ENCODE assay signal across 8 mouse cellular contexts in the genomic region with DNA sequence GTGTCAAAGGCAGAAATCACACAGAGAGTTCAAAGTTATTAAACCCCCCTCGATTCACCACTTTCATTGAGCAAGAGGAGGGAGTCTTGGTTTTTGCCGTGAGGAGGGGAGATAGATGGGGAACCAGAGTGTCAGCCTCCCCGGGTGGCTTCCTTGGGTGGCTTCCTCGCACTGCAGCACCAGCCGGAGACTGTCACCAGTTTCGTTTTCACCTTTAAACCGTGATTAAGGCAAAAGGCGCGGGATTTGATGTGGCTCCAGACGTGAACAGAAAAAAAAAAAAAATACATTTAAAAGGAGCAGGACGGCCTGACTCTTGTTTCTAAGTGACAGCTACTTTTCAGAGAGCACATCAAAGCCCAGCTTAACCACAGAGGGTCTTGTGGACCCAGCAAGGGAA. TPM values are rescaled to one million over a fixed set of nuclear protein-coding genes. Genes with fewer than 3 reads are reported as not detected.
DNase-seq lines count a peak whose midpoint lies in the region; ATAC-seq and TF ChIP-seq lines count a peak whose summit lies in the region.

No protein-coding gene starts in this region.

- 0 out of 2 replicates have a peak, but pooled peaks have one; percentile 30 for ATAC-seq in forebrain, embryonic 11.5 days (replicated peaks; ENCODE audit: low FRiP score)
- peak; percentile 36; the same call in 1 of the 2 replicates for ATAC-seq in intestine, embryonic 15.5 days
- ATAC-seq in lung, embryonic 16.5 days (ENCODE audit: low read depth): peak; percentile 42; the same call in 1 of the 2 replicates

- peak overlapping the region; percentile 81 for H3K27ac ChIP-seq in heart, adult 2 months
- no peak overlapping the region for H3K27ac ChIP-seq in forebrain, embryonic 11.5 days (ENCODE audit: low read depth, low read length)
- no peak overlapping the region for H3K27ac ChIP-seq in intestine, embryonic 15.5 days
- H3K27ac ChIP-seq in lung, embryonic 16.5 days (ENCODE audit: low read length): peak overlapping the region; percentile 84
- H3K27ac ChIP-seq in olfactory bulb, adult 2 months (ENCODE audit: insufficient read depth, low read depth, low read length): no peak overlapping the region

- H3K4me3 ChIP-seq in heart, adult 2 months: peak overlapping the region; percentile 40
- H3K4me3 ChIP-seq in forebrain, embryonic 11.5 days (ENCODE audit: low read depth, low read length): no peak overlapping the region; the same call in 1 of the 2 replicates
- H3K4me3 ChIP-seq in intestine, embryonic 15.5 days (replicated peaks): peak overlapping the region; percentile 23
- H3K4me3 ChIP-seq in lung, embryonic 16.5 days (ENCODE audit: low read length): peak overlapping the region; percentile 34
- 0 out of 2 replicates have a peak overlapping the region, but pooled peaks have one; percentile 19 for H3K4me3 ChIP-seq in olfactory bulb, adult 2 months (ENCODE audit: insufficient read depth, low read depth, low read length)

- H3K27me3 ChIP-seq in heart, adult 2 months (ENCODE audit: control insufficient read depth, insufficient read depth, low read length): no peaks in the 10 kb centered on the region
- H3K27me3 ChIP-seq in forebrain, embryonic 11.5 days (ENCODE audit: control insufficient read depth, insufficient read depth, low read length): no peaks in the 10 kb centered on the region
- no peaks in the 10 kb centered on the region for H3K27me3 ChIP-seq in intestine, embryonic 15.5 days (replicated peaks)
- H3K27me3 ChIP-seq in lung, embryonic 16.5 days (ENCODE audit: control insufficient read depth, insufficient read depth, low read depth, low read length): no peaks in the 10 kb centered on the region

- H3K9me3 ChIP-seq in forebrain, embryonic 11.5 days (ENCODE audit: control insufficient read depth, low read length): no peaks in the 10 kb centered on the region
- no peaks in the 10 kb centered on the region for H3K9me3 ChIP-seq in intestine, embryonic 15.5 days
- H3K9me3 ChIP-seq in lung, embryonic 16.5 days (ENCODE audit: control insufficient read depth, low read length): no peaks in the 10 kb centered on the region

- TF ChIP-seq POLR2A in heart, adult 2 months (IDR thresholded peaks at IDR 0.05; ENCODE audit: insufficient read depth, low read depth, low read length): peak; percentile 71
- TF ChIP-seq POLR2A in olfactory bulb, adult 2 months (IDR thresholded peaks at IDR 0.05; ENCODE audit: insufficient read depth, low read depth, low read length): no peak

- H3K36me3 ChIP-seq in heart, adult 2 months (ENCODE audit: control insufficient read depth, insufficient read depth, low read length): no peaks in the 10 kb centered on the region; the same call in 1 of the 2 replicates
- no peaks in the 10 kb centered on the region; the same call in 1 of the 2 replicates for H3K36me3 ChIP-seq in forebrain, embryonic 11.5 days (ENCODE audit: control insufficient read depth, insufficient read depth, low read length)
- H3K36me3 ChIP-seq in intestine, embryonic 15.5 days: no peaks in the 10 kb centered on the region
- no peaks in the 10 kb centered on the region for H3K36me3 ChIP-seq in lung, embryonic 16.5 days (ENCODE audit: control insufficient read depth, insufficient read depth, low read length)

- peak; percentile 39 to 43 for DNase-seq in heart, adult 2 months
- no peak for DNase-seq in heart, adult 8-10 months (ENCODE audit: low spot score)
- no peak for DNase-seq in forebrain, embryonic 11.5 days (ENCODE audit: low spot score)
- no peak for DNase-seq in layer of hippocampus, adult 11-12 months (ENCODE audit: low spot score)
- DNase-seq in left cerebral cortex, adult 8-10 months (ENCODE audit: low spot score in 2 of 2): no peak

- WGBS in heart, adult 2 months: 15% methylated on average over 11 of the region's 11 CpGs
- WGBS in forebrain, embryonic 11.5 days: 3% methylated on average over 11 of the region's 11 CpGs
- 13% methylated on average over 11 of the region's 11 CpGs for WGBS in intestine, embryonic 15.5 days
- WGBS in lung, embryonic 16.5 days: 7% methylated on average over 11 of the region's 11 CpGs
- 58% methylated on average over 11 of the region's 11 CpGs for WGBS in olfactory bulb, adult 2 months

- intact Hi-C loops in heart, adult 2 months (cut with DNase I): loop anchor here (1.0 to 5.0 kb wide), 2 partner anchors 23 to 128 kb away; no protein-coding TSS in a partner anchor

- no peak for TF ChIP-seq EP300 in heart, adult 2 months (IDR thresholded peaks at IDR 0.05; ENCODE audit: insufficient read depth, low read depth, low read length)

- H3K4me1 ChIP-seq in heart, adult 2 months (ENCODE audit: control insufficient read depth, insufficient read depth, low read length): peaks cover 3% of the 10 kb centered on the region
- H3K4me1 ChIP-seq in forebrain, embryonic 11.5 days (replicated peaks; ENCODE audit: control insufficient read depth, insufficient read depth, low read length): peaks cover 3% of the 10 kb centered on the region; the same call in 1 of the 2 replicates
- no peaks in the 10 kb centered on the region for H3K4me1 ChIP-seq in intestine, embryonic 15.5 days (replicated peaks)
- H3K4me1 ChIP-seq in lung, embryonic 16.5 days (replicated peaks; ENCODE audit: control insufficient read depth, insufficient read depth, low read length): peaks cover 12% of the 10 kb centered on the region
- H3K4me1 ChIP-seq in olfactory bulb, adult 2 months (ENCODE audit: control insufficient read depth, insufficient read depth, low read length): peaks cover 5% of the 10 kb centered on the region

- peak overlapping the region; percentile 46 for H3K9ac ChIP-seq in heart, adult 2 months (ENCODE audit: low read depth, low read length)
- H3K9ac ChIP-seq in forebrain, embryonic 11.5 days (ENCODE audit: low read length): peak overlapping the region; percentile 45; the same call in 1 of the 2 replicates
- H3K9ac ChIP-seq in intestine, embryonic 15.5 days: peak overlapping the region; percentile 36; the same call in 1 of the 2 replicates
- peak overlapping the region; percentile 61 for H3K9ac ChIP-seq in lung, embryonic 16.5 days (ENCODE audit: low read length)

- peak overlapping the region; percentile 52 for H3K4me2 ChIP-seq in forebrain, embryonic 11.5 days (ENCODE audit: low read depth, low read length, severe bottlenecking)
- peak overlapping the region; percentile 58 for H3K4me2 ChIP-seq in intestine, embryonic 15.5 days (replicated peaks)
- peak overlapping the region; percentile 56 for H3K4me2 ChIP-seq in lung, embryonic 16.5 days (ENCODE audit: low read depth, low read length)

- TF ChIP-seq CTCF in heart, adult 2 months (IDR thresholded peaks at IDR 0.05): no peak
- TF ChIP-seq CTCF in olfactory bulb, adult 2 months (IDR thresholded peaks at IDR 0.05; ENCODE audit: insufficient read depth, low read depth, low read length): no peak

- H3K79me2 ChIP-seq in heart, adult 2 months (replicated peaks; ENCODE audit: control insufficient read depth, insufficient read depth, low read length): no peaks in the 10 kb centered on the region

RNA-seq across cellular contexts. Expression of gene Dusp6, which starts 58.5 kb away (rescaled TPM):
- 10 to 100 TPM; 15.8 to 21.4 TPM for total RNA-seq in heart, adult 2 months (2021)
- 24.8 and 25.6 TPM in 2 replicates for polyA plus RNA-seq in heart, adult 2 months (2012; rRNA removed)
- total RNA-seq in heart, adult 8-10 months (2022): 10 to 100 TPM; 12.9 to 18.7 (median 15.2) TPM
- 57.7 and 63.1 TPM in 2 replicates for polyA plus RNA-seq in forebrain, embryonic 11.5 days (2014; fragmentation: Nextera tagmentation; extraction: Ambion mirVana)
- 33.5 and 38.1 TPM in 2 replicates for polyA plus RNA-seq in intestine, embryonic 15.5 days (2015; fragmentation: Nextera tagmentation; extraction: Ambion mirVana)
- 79.3 and 80.3 TPM in 2 replicates for polyA plus RNA-seq in lung, embryonic 16.5 days (2015; fragmentation: Nextera tagmentation; extraction: Ambion mirVana)
- not detected in 2 replicates for polyA plus RNA-seq in olfactory bulb, adult 2 months (2012; ENCODE audit: insufficient read depth, insufficient read length, low replicate concordance, missing spikeins)
- total RNA-seq in left cerebral cortex, adult 8-10 months (2022): 10 to 100 TPM; 46.0 to 76.2 (median 60.7) TPM

Comparison
In these comparisons a context has a peak if more than half of its experiments do, and no peak if none do; other contexts are left out.
1. DNase-seq: peak in heart, adult 2 months (2 of 2); none in heart, adult 8-10 months (single experiment), forebrain, embryonic 11.5 days (single experiment), layer of hippocampus, adult 11-12 months (single experiment) and left cerebral cortex, adult 8-10 months (0 of 2).
2. H3K27ac ChIP-seq: peak in heart, adult 2 months (single experiment) and lung, embryonic 16.5 days (single experiment); none in forebrain, embryonic 11.5 days (single experiment), intestine, embryonic 15.5 days (single experiment) and olfactory bulb, adult 2 months (single experiment).
3. Peak in every context shown above with its lines, with median percentiles within 50 percentile points of each other: H3K9ac ChIP-seq, ATAC-seq and H3K4me2 ChIP-seq.